Mouse (Mus musculus) ES-E14 (cell line): ENCODE data around the gene Kpna7.

ENCODE experiments used
- HCFC1 ChIP-seq: IDR thresholded peaks from 2 replicates; pipeline ENCODE4 v1.6.1; 2012; ENCODE audit warnings: low read length, inconsistent platforms, borderline replicate concordance; ENCODE audit not compliant: insufficient read depth
- MAFK ChIP-seq: IDR thresholded peaks from 2 replicates; pipeline ENCODE4 v1.6.1; 2014; ENCODE audit warnings: mild to moderate bottlenecking, low read depth, low read length, inconsistent platforms; ENCODE audit not compliant: insufficient read depth
- ZNF384 ChIP-seq: IDR thresholded peaks from 2 replicates; pipeline ENCODE4 v1.6.1; 2012; ENCODE audit warnings: low read depth, low read length, inconsistent platforms

- no peak for TF ChIP-seq MAFK
- TF ChIP-seq ZNF384 = no peak
- TF ChIP-seq HCFC1 = no peak
Observed at GRCm38 (mm10) chr5:144940904-144941303, 142.9 kb downstream of the Kpna7 start.
